In genomic region chr5:125068371-125068951, GRCm38 (mm10) we compare ENCODE assay signal across 8 mouse cellular contexts.
A peak's percentile ranks its signal among the peaks of the same experiment; 100 is the strongest.
DNase-seq lines count a peak whose midpoint lies in the region; ATAC-seq lines count a peak whose summit lies in the region.

No protein-coding gene starts in this region.

- 18% methylated on average over 16 of the region's 16 CpGs for WGBS in kidney, embryonic 15.5 days
- WGBS in intestine, embryonic 16.5 days, result 40% methylated on average over 16 of the region's 16 CpGs
- 20% methylated on average over 16 of the region's 16 CpGs for WGBS in neural tube, embryonic 12.5 days

- no peaks in the 10 kb centered on the region for H3K9me3 ChIP-seq in kidney, embryonic 15.5 days (replicated peaks)
- H3K9me3 ChIP-seq in intestine, embryonic 16.5 days (ENCODE audit: control insufficient read depth, low read length), result no peaks in the 10 kb centered on the region
- no peaks in the 10 kb centered on the region for H3K9me3 ChIP-seq in neural tube, embryonic 12.5 days

- H3K4me1 ChIP-seq in kidney, embryonic 15.5 days, result peaks cover 68% of the 10 kb centered on the region
- H3K4me1 ChIP-seq in intestine, embryonic 16.5 days (ENCODE audit: control insufficient read depth, insufficient read depth, low read length), result peaks cover 46% of the 10 kb centered on the region
- H3K4me1 ChIP-seq in neural tube, embryonic 12.5 days, result peaks cover 62% of the 10 kb centered on the region

- peaks cover 39% of the 10 kb centered on the region for H3K36me3 ChIP-seq in kidney, embryonic 15.5 days
- peaks cover 11% of the 10 kb centered on the region for H3K36me3 ChIP-seq in intestine, embryonic 16.5 days (ENCODE audit: control insufficient read depth, insufficient read depth, low read length)
- peaks cover 56% of the 10 kb centered on the region for H3K36me3 ChIP-seq in neural tube, embryonic 12.5 days

- DNase-seq in kidney, adult 9 months, result no peak
- peak; percentile 44 for DNase-seq in embryo, embryonic 9.5 days (ENCODE audit: extremely low spot score)
- DNase-seq in spleen, postnatal 4 days (ENCODE audit: low spot score in 2 of 2), result no peak
- DNase-seq in ovary, postnatal 10 days (ENCODE audit: low spot score), result no peak
- DNase-seq in gastrocnemius, postnatal 25 days, result no peak

- ATAC-seq in kidney, embryonic 15.5 days (replicated peaks; ENCODE audit: low FRiP score), result peak; percentile 69
- ATAC-seq in intestine, embryonic 16.5 days, result peak; percentile 48
- ATAC-seq in neural tube, embryonic 12.5 days (ENCODE audit: low FRiP score, low read depth), result peak; percentile 72

- peak overlapping the region; percentile 88 for H3K27ac ChIP-seq in kidney, embryonic 15.5 days
- peak overlapping the region; percentile 48; the same call in 1 of the 2 replicates for H3K27ac ChIP-seq in intestine, embryonic 16.5 days (ENCODE audit: low read length)
- peak overlapping the region; percentile 82 for H3K27ac ChIP-seq in neural tube, embryonic 12.5 days

- H3K4me3 ChIP-seq in kidney, embryonic 15.5 days (replicated peaks), result no peak overlapping the region
- no peak overlapping the region for H3K4me3 ChIP-seq in intestine, embryonic 16.5 days (ENCODE audit: low read length)
- H3K4me3 ChIP-seq in neural tube, embryonic 12.5 days, result no peak overlapping the region

- H3K9ac ChIP-seq in kidney, embryonic 15.5 days, result no peak overlapping the region
- H3K9ac ChIP-seq in intestine, embryonic 16.5 days (ENCODE audit: low read depth, low read length), result no peak overlapping the region
- H3K9ac ChIP-seq in neural tube, embryonic 12.5 days, result peak overlapping the region; percentile 43; the same call in 1 of the 2 replicates

- H3K4me2 ChIP-seq in kidney, embryonic 15.5 days, result peak overlapping the region; percentile 31
- H3K4me2 ChIP-seq in intestine, embryonic 16.5 days (ENCODE audit: low read depth, low read length), result no peak overlapping the region
- H3K4me2 ChIP-seq in neural tube, embryonic 12.5 days (replicated peaks), result peak overlapping the region; percentile 35

- H3K27me3 ChIP-seq in kidney, embryonic 15.5 days, result no peaks in the 10 kb centered on the region
- H3K27me3 ChIP-seq in intestine, embryonic 16.5 days (replicated peaks; ENCODE audit: control insufficient read depth, insufficient read depth, low read length), result no peaks in the 10 kb centered on the region
- H3K27me3 ChIP-seq in neural tube, embryonic 12.5 days (replicated peaks), result no peaks in the 10 kb centered on the region
